ENCODE assay signal across 16 mouse cellular contexts in genomic region chr9:123309073-123309472, GRCm38 (mm10). TPM values are rescaled to one million over a fixed set of nuclear protein-coding genes. Genes with fewer than 3 reads are reported as not detected.
DNase-seq lines count a peak whose midpoint lies in the region; ATAC-seq and TF ChIP-seq lines count a peak whose summit lies in the region.
"Had no signal": no experiment of that assay in that cellular context is flagged by ENCODE, and none has a peak within 500 bp of the region (broad histone marks: within the 10 kb centered on the region; RNA-seq: fewer than 3 reads in every experiment).

No protein-coding gene starts in this region.

- TF ChIP-seq CTCF in C2C12 (IDR thresholded peaks at IDR 0.05; ENCODE audit: control insufficient read depth, insufficient read depth, insufficient read length) = no peak
- no peak for TF ChIP-seq CTCF in brain, embryonic 14.5 days (IDR thresholded peaks at IDR 0.05; ENCODE audit: borderline replicate concordance, extremely low read depth, insufficient read depth, insufficient read length)

- no peak overlapping the region for H3K4me3 ChIP-seq in C2C12 (ENCODE audit: insufficient read depth, poor library complexity, severe bottlenecking)
- H3K4me3 ChIP-seq in kidney, embryonic 15.5 days (replicated peaks) = no peak overlapping the region
- H3K4me3 ChIP-seq: embryonic facial prominence, embryonic 13.5 days; forebrain, embryonic 15.5 days; neural tube, embryonic 15.5 days had no signal

- TF ChIP-seq POLR2A in brain, embryonic 14.5 days (IDR thresholded peaks at IDR 0.05; ENCODE audit: borderline replicate concordance, extremely low read depth, insufficient read depth, insufficient read length, poor library complexity, severe bottlenecking) = no peak

- no peak overlapping the region for H3K4me2 ChIP-seq in kidney, embryonic 15.5 days
- H3K4me2 ChIP-seq: embryonic facial prominence, embryonic 13.5 days; forebrain, embryonic 15.5 days; neural tube, embryonic 15.5 days had no signal

- H3K9me3 ChIP-seq in kidney, embryonic 15.5 days (replicated peaks) = no peaks in the 10 kb centered on the region
- H3K9me3 ChIP-seq: embryonic facial prominence, embryonic 13.5 days; forebrain, embryonic 15.5 days; neural tube, embryonic 15.5 days had no signal

- H3K27ac ChIP-seq in kidney, embryonic 15.5 days = no peak overlapping the region
- H3K27ac ChIP-seq: embryonic facial prominence, embryonic 13.5 days; forebrain, embryonic 15.5 days; neural tube, embryonic 15.5 days had no signal

- H3ac ChIP-seq in C2C12 (ENCODE audit: control insufficient read depth, insufficient read length, low read depth) = no peak overlapping the region

- no peaks in the 10 kb centered on the region for H3K79me2 ChIP-seq in C2C12 (ENCODE audit: control insufficient read depth, insufficient read depth)

- no peaks in the 10 kb centered on the region for H3K79me3 ChIP-seq in C2C12 (ENCODE audit: low read depth)

- peak; percentile 18 to 46 for DNase-seq in left cerebral cortex, postnatal 14 days (ENCODE audit: low spot score in 2 of 2)
- DNase-seq in left cerebral cortex, postnatal 10 days (ENCODE audit: extremely low spot score in 1 of 2, low spot score in 2 of 2) = no peak
- DNase-seq in NIH3T3 (ENCODE audit: low read depth) = peak; percentile 90
- DNase-seq in brain, embryonic 14.5 days (ENCODE audit: low read depth) = peak; percentile 4
- DNase-seq in testis, postnatal 10 days (ENCODE audit: low spot score) = no peak
- DNase-seq in thymus, postnatal 0 days (ENCODE audit: low spot score) = no peak
- DNase-seq: cerebellum, adult 9-11 months; heart, postnatal 14 days; kidney, adult 18-20 months; midbrain, embryonic 14.5 days; right cerebral cortex, postnatal 14 days had no signal

- WGBS in kidney, embryonic 15.5 days = 42% methylated on average over 5 of the region's 5 CpGs

- intact Hi-C loops in left cerebral cortex, postnatal 14 days (cut with DNase I) = no loop called here
- intact Hi-C loops in left cerebral cortex, postnatal 10 days (cut with DNase I) = no loop called here

- no peaks in the 10 kb centered on the region for H3K27me3 ChIP-seq in C2C12 (ENCODE audit: control insufficient read depth, insufficient read depth, insufficient read length)
- no peaks in the 10 kb centered on the region for H3K27me3 ChIP-seq in kidney, embryonic 15.5 days
- H3K27me3 ChIP-seq: embryonic facial prominence, embryonic 13.5 days; forebrain, embryonic 15.5 days; neural tube, embryonic 15.5 days had no signal

- no peak overlapping the region for H3K9ac ChIP-seq in kidney, embryonic 15.5 days
- H3K9ac ChIP-seq: embryonic facial prominence, embryonic 13.5 days; forebrain, embryonic 15.5 days; neural tube, embryonic 15.5 days had no signal

- H3K4me1 ChIP-seq in kidney, embryonic 15.5 days = no peaks in the 10 kb centered on the region
- H3K4me1 ChIP-seq: embryonic facial prominence, embryonic 13.5 days; forebrain, embryonic 15.5 days had no signal

- no peaks in the 10 kb centered on the region for H3K36me3 ChIP-seq in C2C12 (ENCODE audit: control insufficient read depth, insufficient read depth)
- H3K36me3 ChIP-seq in kidney, embryonic 15.5 days = no peaks in the 10 kb centered on the region
- H3K36me3 ChIP-seq: embryonic facial prominence, embryonic 13.5 days; forebrain, embryonic 15.5 days; neural tube, embryonic 15.5 days had no signal

- no peak for ATAC-seq in kidney, embryonic 15.5 days (replicated peaks; ENCODE audit: low FRiP score)
- ATAC-seq: forebrain, embryonic 15.5 days had no signal

TF ChIP-seq in C2C12, 6 proteins besides CTCF, POLR2A, EP300 and RAD21:
- TF ChIP-seq MYOD1 (IDR thresholded peaks at IDR 0.05; ENCODE audit: control insufficient read depth, insufficient read length, low read depth) (peak; percentile 10), CEBPB (IDR thresholded peaks at IDR 0.05; ENCODE audit: low read depth) (no peak), USF1 (IDR thresholded peaks at IDR 0.05; ENCODE audit: low read depth) (peak; percentile 42), MAX (IDR thresholded peaks at IDR 0.05) (peak; percentile 88), FOSL1 (IDR thresholded peaks at IDR 0.05; ENCODE audit: insufficient read depth, low read length, poor library complexity, severe bottlenecking) (peak; percentile 26), MYOG (IDR thresholded peaks at IDR 0.05; ENCODE audit: control insufficient read depth, extremely low read depth, insufficient read length) (no peak)
TF ChIP-seq in C2C12: peak in this region for 4.

RNA-seq across cellular contexts. Expression of gene Tmem158, which starts 48.5 kb away (rescaled TPM):
- total RNA-seq in left cerebral cortex, postnatal 14 days (2021) = 10 to 100 TPM; 57.5 to 74.7 TPM
- 10 to 100 TPM; 81.5 to 87.1 TPM for total RNA-seq in left cerebral cortex, postnatal 10 days (2021)
- 9.6 TPM for polyA plus RNA-seq in C2C12 (2012; fragmentation: generic; extraction: Trizol)
- polyA plus RNA-seq in brain, embryonic 14.5 days (2012; rRNA removed) = 47.3 and 54.0 TPM in 2 replicates
- 7.2 and 8.8 TPM in 2 replicates for polyA plus RNA-seq in kidney, embryonic 15.5 days (2015; fragmentation: Nextera tagmentation; extraction: Ambion mirVana)
- 7.8 and 8.7 TPM in 2 replicates for polyA plus RNA-seq in thymus, postnatal 0 days (2015; fragmentation: Nextera tagmentation; extraction: Ambion mirVana)

RNA-seq across cellular contexts. Expression of gene Lars2, which starts 57.7 kb away (rescaled TPM):
- 10 to 100 TPM; 29.7 to 35.2 TPM for total RNA-seq in left cerebral cortex, postnatal 14 days (2021)
- 10 to 100 TPM; 28.5 to 37.5 TPM for total RNA-seq in left cerebral cortex, postnatal 10 days (2021)
- 480 TPM for polyA plus RNA-seq in C2C12 (2012; fragmentation: generic; extraction: Trizol)
- 356 and 1,494 TPM in 2 replicates for polyA plus RNA-seq in brain, embryonic 14.5 days (2012; rRNA removed)
- 934 and 964 TPM in 2 replicates for polyA plus RNA-seq in kidney, embryonic 15.5 days (2015; fragmentation: Nextera tagmentation; extraction: Ambion mirVana)
- polyA plus RNA-seq in thymus, postnatal 0 days (2015; fragmentation: Nextera tagmentation; extraction: Ambion mirVana) = 1,551 and 1,799 TPM in 2 replicates

Comparison
In these comparisons a context has a peak if more than half of its experiments do, and no peak if none do; other contexts are left out.
1. DNase-seq: peak in left cerebral cortex, postnatal 14 days (2 of 2), NIH3T3 (single experiment) and brain, embryonic 14.5 days (single experiment); none in left cerebral cortex, postnatal 10 days (0 of 2), testis, postnatal 10 days (single experiment) and thymus, postnatal 0 days (single experiment).